Mouse (Mus musculus) olfactory bulb, adult 2 months (tissue): Measurements from ENCODE around the gene Appl1. TPM values are rescaled to one million over a fixed set of nuclear protein-coding genes. Genes with fewer than 3 reads are reported as not detected.
A peak's percentile ranks its signal among the peaks of the same experiment; 100 is the strongest.
"Not testable (repeated sequence)": the region's sequence is repeated elsewhere in the genome, so short reads cannot be mapped to it uniquely, and the experiment has no call there.

ENCODE experiments used
- H3K27ac ChIP-seq: fragments of 200-500 bp; 2 replicates; pipeline ENCODE4 v1.5.1; 2012; ENCODE audit warnings: low read depth, low read length; ENCODE audit not compliant: insufficient read depth
- H3K4me1 ChIP-seq: fragments of 200-500 bp; 2 replicates; pipeline ENCODE4 v1.6.1; 2012; ENCODE audit warnings: low read length; ENCODE audit not compliant: control insufficient read depth, insufficient read depth
- H3K4me3 ChIP-seq: fragments of 200-500 bp; 2 replicates; pipeline ENCODE4 v1.5.1; 2012; ENCODE audit warnings: mild to moderate bottlenecking, low read depth, low read length, moderate library complexity; ENCODE audit not compliant: insufficient read depth
- CTCF ChIP-seq: fragments of 200-500 bp; IDR thresholded peaks from 2 replicates; pipeline ENCODE4 v1.5.1; 2012; ENCODE audit warnings: low read depth, mild to moderate bottlenecking, low read length, moderate library complexity; ENCODE audit not compliant: insufficient read depth
- POLR2A ChIP-seq: fragments of 200-500 bp; IDR thresholded peaks from 2 replicates; pipeline ENCODE4 v1.6.1; 2012; ENCODE audit warnings: mild to moderate bottlenecking, low read depth, low read length, moderate library complexity; ENCODE audit not compliant: insufficient read depth
- WGBS: fragments of 180-500 bp; shearing (Covaris S2); methylation state at CpG from one replicate; pipeline ENCODE4 v1.1.7; 2018; 5-methylcytosine and 5-hydroxymethylcytosine counted together
- polyA plus RNA-seq: library from polyadenylated mRNA; stranded (reverse); fragments of >200 nt; gene quantifications from 2 replicates; pipeline ENCODE4 v1.2.4, GENCODE M21; 2012; ENCODE audit warnings: low replicate concordance; ENCODE audit not compliant: missing spikeins, insufficient read depth, insufficient read length

The Appl1 gene
- polyA plus RNA-seq, 1 experiment: not detected

DNA sequence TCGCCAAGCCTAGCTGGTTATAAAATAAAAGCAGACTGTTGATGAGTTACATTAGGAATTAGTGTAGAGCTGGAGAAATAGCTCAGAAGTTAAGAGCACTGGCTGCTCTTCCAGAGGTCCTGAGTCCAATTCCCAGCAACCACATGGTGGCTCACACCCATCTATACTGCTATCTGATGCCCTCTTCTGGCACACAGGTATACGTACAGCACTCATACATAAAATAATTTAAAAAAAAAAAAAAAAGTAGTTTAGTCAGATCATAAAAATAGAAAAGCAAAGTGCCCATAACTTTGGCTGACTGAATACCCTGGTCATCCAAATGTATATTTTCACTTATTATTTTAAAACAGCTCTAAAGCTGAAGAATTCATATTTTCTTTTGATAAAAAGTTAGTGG lies 2.1 kb upstream of the Appl1 start:
- no peak for TF ChIP-seq POLR2A
- no peak for TF ChIP-seq CTCF
- Histone ChIP-seq H3K4me3 (no peak overlapping the region), H3K4me1 (peaks cover 2% of the 10 kb centered on the region; the same call in 1 of the 2 replicates), H3K27ac (no peak overlapping the region)
- 81% methylated on average over 2 of the region's 2 CpGs for WGBS

DNA sequence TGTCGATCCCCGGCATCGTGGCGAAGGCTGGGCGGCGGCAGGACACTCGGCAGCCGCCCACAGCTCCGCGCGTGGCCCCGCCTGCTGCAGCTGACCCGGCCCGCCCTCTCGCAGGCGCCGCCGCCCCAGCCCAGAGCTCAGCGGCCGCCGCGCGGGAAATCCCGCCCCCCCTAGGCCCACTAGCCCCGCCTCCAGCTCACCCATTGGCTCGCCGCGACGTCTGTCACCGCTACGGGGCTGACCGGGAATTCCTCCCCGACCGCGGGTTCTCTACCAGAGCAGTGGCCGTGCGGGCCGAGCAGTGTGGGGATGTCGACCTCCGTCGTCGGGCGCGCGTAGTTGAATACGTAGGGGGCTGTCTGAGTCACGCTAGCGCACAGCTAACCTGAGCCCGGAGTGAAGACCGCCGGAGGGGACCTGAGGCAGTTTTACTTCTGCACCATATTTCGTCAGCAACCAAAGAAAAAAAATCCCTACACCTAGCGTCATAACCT lies 546 bp downstream of the Appl1 start:
- H3K27ac ChIP-seq: peak overlapping the region; percentile 86
- peak overlapping the region; percentile 76 for H3K4me3 ChIP-seq
- under 1% methylated on average over 53 of the region's 53 CpGs for WGBS
- TF ChIP-seq POLR2A: peak; percentile 65
- TF ChIP-seq CTCF: no peak
- H3K4me1 ChIP-seq: 0 out of 2 replicates have a peak, but pooled peaks cover 2% of the 10 kb centered on the region

DNA sequence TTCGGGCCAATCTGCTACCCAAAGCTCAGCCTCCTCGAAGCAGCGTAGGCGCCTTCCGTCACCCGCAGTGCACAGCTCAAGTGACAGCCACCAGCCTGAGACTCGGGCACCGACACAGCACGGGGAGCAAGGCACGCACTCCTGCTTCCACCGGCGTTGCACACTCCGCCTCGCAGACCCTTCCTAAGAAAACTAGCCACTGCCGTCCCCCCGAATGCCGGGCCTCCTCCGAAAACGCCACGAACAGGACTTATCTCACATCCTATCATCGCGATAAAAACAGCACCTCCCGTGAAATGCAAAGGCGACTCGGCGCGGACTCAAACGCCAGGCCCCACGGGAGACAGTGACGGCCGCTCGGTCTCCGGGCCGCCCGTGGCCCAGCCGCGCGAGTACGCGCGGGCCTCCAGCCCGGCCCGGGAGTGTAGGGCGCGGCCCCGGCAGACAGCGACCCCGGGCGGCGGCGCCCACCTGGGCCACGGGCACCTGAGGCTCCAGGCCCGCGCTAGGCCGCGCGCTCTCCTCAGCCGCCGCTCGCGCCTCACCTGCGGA lies 1.1 kb downstream of the Appl1 start:
- TF ChIP-seq POLR2A: no peak
- TF ChIP-seq CTCF: no peak
- 0 out of 2 replicates have a peak, but pooled peaks cover 2% of the 10 kb centered on the region for H3K4me1 ChIP-seq
- peak overlapping the region; percentile 86 for H3K27ac ChIP-seq
- under 1% methylated on average over 62 of the region's 62 CpGs for WGBS
- peak overlapping the region; percentile 76 for H3K4me3 ChIP-seq

DNA sequence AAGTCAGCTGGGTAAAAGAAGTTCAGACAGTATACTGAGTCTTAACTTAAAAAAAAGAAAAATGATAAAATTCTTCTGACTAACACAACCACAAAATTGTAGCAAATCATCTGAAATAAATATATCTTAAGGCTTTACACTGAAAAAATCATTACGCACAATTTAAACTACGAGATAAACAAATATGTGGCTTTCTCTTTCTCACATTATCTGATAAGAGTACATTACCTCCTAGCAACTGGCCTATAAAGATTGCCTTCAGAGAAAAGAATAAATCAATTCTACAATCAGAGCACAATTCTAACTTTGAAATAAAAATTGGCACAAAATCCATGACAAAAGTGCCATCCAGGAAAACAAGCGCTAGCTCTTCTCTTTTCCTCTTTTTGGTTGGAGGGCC lies 1.9 kb downstream of the Appl1 start:
- Histone ChIP-seq H3K4me3 (no peak overlapping the region), H3K27ac (no peak overlapping the region), H3K4me1 (0 out of 2 replicates have a peak, but pooled peaks cover 2% of the 10 kb centered on the region)
- 47% methylated on average over 3 of the region's 3 CpGs for WGBS
- no peak for TF ChIP-seq POLR2A
- TF ChIP-seq CTCF: no peak

DNA sequence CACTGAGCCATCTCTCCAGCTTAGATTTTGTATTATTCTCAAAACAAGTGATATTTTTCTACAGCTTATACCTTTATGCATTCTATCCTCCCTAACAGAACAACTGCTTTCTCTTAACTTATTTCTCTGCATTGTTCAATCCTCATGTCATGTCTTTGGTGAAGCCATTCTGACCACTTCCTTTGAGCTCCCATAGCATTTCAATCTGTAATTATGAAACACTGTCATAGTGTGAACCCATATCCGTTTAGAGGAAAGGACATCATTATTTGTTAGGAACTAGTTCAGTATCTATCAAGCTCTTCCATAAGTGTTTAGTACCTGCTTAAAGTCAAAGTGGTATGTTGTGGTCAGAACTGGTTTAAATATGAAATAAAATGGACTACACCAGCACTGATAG lies 10.5 kb downstream of the Appl1 start:
- Histone ChIP-seq H3K27ac (no peak overlapping the region), H3K4me3 (no peak overlapping the region), H3K4me1 (no peaks in the 10 kb centered on the region)
- WGBS: 87% methylated on average over 1 of the region's 1 CpGs
- TF ChIP-seq POLR2A: no peak
- TF ChIP-seq CTCF: no peak

DNA sequence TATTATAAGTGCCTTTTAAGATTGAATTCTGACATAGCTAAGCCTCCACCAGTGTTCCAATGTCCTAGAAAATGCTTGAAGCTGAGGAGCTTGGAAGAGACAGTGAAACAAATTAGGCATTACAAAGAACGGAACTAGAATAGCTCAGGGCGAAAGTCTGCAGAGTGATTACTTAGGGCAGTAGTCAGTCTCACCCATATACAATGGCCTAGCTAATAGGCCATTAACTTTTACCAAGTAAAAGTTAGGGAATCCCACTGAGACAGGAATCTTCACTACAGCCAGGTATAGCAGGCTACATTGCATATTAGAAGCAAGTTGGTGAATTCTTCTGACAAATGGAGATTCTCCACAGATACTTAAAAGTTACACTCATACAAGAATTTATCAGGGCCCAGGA lies 14.9 kb downstream of the Appl1 start:
- H3K4me3 ChIP-seq, H3K4me1 ChIP-seq, H3K27ac ChIP-seq: not testable (repeated sequence)
- WGBS: 69% methylated on average over 2 of the region's 2 CpGs

DNA sequence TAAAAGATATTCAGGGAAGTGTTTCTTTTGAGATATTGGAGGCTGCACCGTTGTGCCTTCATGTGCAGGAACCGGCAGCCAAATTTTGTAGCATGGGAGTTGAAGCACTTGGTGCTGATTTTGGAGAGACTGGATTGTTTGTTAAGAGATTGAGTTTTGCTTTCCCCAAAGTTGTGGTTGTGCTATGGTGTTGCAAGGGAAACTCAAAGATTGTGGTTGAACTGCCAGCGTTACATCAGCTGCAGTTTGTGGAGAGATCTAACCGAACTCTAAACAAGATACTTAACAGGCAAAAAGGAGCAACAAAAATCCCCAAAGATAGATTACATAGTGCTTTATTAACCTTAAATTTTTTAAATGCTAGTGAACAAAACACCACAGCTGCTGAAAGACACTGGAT lies 35.5 kb downstream of the Appl1 start:
- 89% methylated on average over 4 of the region's 4 CpGs for WGBS
- no peak for TF ChIP-seq CTCF
- no peak for TF ChIP-seq POLR2A
- no peak overlapping the region for H3K27ac ChIP-seq
- no peak overlapping the region for H3K4me3 ChIP-seq
- H3K4me1 ChIP-seq: no peaks in the 10 kb centered on the region

DNA sequence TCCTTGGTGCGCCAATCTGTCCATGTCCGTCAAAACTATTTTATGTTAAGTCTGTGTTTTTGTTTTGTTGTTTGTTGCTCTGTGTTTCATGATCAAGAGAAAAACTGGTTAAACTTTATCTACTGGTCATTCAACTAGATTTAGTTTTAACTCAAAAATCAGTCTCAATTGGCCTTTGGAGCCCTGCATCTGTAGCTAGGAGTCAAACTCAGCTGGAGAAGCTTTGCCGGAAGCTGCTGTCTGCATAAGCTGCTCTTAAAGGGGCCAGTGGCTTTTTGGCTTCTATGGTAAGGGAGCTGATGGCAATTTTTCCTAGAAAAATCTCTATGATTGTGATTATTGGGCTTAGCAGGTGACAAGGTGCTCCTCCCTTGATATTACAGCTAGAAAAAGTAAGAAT lies 36.1 kb downstream of the Appl1 start:
- 89% methylated on average over 3 of the region's 3 CpGs for WGBS
- Histone ChIP-seq H3K4me1 (no peaks in the 10 kb centered on the region), H3K4me3 (no peak overlapping the region), H3K27ac (no peak overlapping the region)
- TF ChIP-seq CTCF (no peak), POLR2A (no peak)

DNA sequence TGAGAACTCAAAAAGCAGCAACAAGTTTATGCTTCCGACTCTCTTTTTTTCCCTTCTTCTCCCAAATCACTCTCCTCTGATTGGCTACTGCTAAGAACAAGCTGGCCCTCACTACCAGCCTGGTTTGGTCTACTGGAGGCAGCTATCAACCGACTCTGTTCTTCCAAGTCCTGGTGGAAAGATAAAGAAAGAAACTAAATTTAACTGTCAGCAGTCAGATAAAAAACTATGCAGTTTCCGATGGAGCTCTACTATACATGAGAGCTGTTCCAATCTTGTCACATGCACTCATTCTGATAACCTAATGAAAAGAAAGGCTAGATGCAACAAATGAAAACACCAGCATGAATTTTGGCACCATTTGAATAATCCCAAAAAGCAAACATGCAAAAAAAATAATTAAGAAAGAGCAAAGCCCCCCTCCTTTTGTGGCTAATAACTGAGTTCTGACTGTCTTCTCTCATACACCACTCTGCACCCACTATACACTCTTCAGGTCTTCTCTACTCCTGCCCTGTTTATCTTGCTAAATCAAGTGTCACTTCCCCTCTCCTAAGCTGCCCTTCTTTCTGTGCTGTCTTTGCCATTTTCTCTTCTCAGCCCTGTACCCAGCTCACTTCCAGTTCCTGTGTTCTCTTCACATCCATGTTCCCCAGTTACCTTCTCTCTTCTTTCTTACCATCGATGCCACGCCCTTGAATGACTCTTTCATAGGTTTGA lies 47.2 kb downstream of the Appl1 start:
- no peak overlapping the region for H3K27ac ChIP-seq
- no peak overlapping the region for H3K4me3 ChIP-seq
- H3K4me1 ChIP-seq: no peaks in the 10 kb centered on the region
- TF ChIP-seq POLR2A: no peak
- TF ChIP-seq CTCF: no peak
- 91% methylated on average over 5 of the region's 5 CpGs for WGBS
